Mouse (Mus musculus): ENCODE measurements around the gene Dock2. TPM values are rescaled to one million over a fixed set of nuclear protein-coding genes. Genes with fewer than 3 reads are reported as not detected.
"Not testable (repeated sequence)": the region's sequence is repeated elsewhere in the genome, so short reads cannot be mapped to it uniquely, and the experiment has no call there.

Dock2 gene
- total RNA-seq (2022) = 10 to 100 TPM in 2 of 4 experiments, 1 to 10 TPM in 2; 3.1 to 13.1 (median 8.2) TPM

DNA sequence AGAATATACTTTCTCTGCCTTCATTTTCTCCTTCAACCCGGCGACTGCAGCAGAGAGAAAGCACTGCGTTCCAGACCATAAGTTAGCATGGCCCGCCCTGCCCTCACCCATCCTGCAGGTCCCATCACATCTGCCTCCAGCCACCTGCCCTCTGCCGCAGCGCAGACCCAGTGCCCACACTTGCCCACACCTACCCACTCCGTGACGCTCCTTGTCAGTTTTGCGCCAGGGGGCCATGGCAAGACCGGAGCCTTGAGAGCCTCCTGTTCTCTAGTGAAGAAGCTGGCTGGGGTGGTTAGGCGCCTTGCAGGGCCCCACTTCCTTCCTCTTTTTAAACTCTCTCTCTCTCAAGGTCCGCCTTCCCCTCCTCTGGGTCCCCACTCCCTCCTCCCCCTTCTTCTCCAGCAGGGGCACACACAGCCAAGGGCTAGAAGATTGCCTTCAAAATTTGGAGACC is at the start of gene Dock2:
Gene Dock2, minus strand, starts transcription at position 306 of the 457 bp plus-strand sequence.
- no peak for DNase-seq (ENCODE audit: low spot score in 2 of 2)

- no peak for DNase-seq (ENCODE audit: low spot score in 2 of 2)
Measured at GRCm38 (mm10) chr11:34832678-34833077, 49.0 kb upstream of the Dock2 start.

GRCm38 (mm10) chr11:34827803-34828202 is 44.1 kb upstream of the Dock2 start:
- no peak for DNase-seq (ENCODE audit: low spot score in 2 of 2)

DNA sequence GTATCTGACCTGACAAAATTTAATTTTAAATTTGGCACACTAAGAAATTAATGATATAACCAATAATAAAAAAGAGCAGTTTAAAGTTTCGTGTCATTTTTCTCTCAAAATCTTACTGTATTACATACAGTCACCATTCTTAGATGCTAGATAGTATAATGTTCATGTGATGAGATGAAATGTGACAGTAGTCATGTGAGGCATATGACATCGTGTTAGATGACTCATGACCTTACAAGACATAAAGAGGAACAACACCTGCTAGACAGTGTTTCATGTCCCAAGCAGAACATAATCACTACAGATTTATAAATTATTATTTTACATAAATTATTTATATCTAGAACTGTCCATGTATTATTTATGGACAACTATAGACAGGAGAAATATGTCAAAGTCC is 43.2 kb upstream of the Dock2 start:
- DNase-seq (ENCODE audit: low spot score in 2 of 2) = no peak

GRCm38 (mm10) chr11:34824791-34825190 is 41.1 kb upstream of the Dock2 start:
- DNase-seq (ENCODE audit: low spot score in 2 of 2) = no peak

DNA sequence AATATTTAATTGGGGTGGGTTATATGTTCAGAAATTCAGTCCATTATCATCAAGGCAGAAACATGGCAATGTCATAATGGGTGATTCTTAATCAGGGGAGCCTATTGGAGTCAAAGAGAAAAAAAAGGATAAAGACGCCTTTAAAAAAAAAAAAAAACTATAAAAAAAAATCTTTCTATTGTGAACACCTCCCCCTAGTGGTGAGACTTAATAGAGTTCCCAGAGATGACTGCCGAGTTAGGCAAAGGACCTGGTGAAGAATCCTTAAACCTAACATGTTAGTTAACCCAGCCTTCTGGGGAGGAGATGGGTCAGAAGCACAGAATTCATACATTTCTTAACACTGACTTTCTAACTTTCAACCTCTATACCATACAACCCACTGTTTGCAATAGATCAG is 31.1 kb upstream of the Dock2 start:
- DNase-seq (ENCODE audit: low spot score in 2 of 2) = no peak

- DNase-seq (ENCODE audit: low spot score in 2 of 2) = no peak
Measured at GRCm38 (mm10) chr11:34814319-34814718, 30.6 kb upstream of the Dock2 start.

DNA sequence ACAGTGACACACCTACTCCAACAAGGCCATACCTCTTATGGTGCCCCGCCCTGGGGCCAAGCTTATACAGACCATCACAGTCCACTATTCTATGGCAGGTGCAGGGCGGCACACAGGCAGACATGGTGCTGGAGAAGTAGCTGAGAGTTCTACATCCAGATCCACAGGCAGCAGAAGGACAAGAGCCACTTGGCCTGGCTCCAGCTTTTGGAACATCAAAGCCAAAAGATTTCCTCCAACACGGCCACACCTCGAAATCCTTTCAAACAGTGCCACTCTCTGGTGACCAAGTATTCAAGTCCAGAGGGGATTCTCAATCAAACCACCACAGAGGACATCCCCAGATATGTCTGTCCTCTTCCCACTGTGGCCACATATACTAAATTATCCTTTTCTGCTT is 21.3 kb upstream of the Dock2 start:
- DNase-seq (ENCODE audit: low spot score in 2 of 2) = not testable (repeated sequence)

DNA sequence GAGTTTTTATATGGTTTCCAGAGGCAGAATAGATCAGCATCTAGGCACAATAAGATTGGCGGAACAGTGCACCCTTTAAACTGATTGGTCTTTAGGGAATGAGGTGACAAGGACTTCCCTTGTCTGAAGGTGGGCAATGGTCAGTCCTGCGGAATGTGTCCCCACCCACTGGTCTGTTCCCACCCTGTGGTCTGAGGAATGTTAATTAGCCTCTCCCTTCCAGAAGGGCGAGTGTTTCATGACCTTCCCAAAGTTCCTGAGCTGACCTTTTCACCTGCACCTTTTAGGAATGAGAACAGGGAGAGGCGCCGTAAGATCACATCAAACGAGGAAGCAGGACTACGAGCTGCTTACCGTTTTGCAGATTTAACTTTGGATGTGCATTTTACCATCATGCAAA is 14.4 kb upstream of the Dock2 start:
- not testable (repeated sequence) for DNase-seq (ENCODE audit: low spot score in 2 of 2)

- no peak for DNase-seq (ENCODE audit: low spot score in 2 of 2)
Measured at GRCm38 (mm10) chr11:34796097-34796496, 12.4 kb upstream of the Dock2 start.

GRCm38 (mm10) chr11:34791872-34792271 is 8.2 kb upstream of the Dock2 start:
- DNase-seq (ENCODE audit: low spot score in 2 of 2) = no peak

DNA sequence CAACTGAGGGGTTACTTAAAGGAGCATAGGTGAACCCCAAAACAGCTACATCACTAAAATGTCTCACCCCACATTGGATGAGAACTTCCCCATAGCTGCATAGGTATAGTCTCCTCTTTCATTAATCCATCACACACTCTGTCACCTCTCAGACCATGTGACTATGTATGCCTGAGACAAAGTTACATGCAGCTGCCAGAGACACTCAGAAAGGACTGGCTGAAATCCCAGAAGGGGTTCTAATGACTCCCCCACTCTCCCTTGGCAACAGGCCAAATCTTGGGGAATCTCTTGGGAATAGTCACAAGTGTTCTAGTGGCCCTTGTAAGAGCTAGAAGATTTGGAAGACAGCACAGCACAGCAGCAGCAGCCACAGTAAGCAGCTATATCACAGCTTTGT is 1.2 kb upstream of the Dock2 start:
- no peak for DNase-seq (ENCODE audit: low spot score in 2 of 2)

GRCm38 (mm10) chr11:34782516-34783430 is 919 bp downstream of the Dock2 start:
- no peak for DNase-seq (ENCODE audit: low spot score in 2 of 2)

DNA sequence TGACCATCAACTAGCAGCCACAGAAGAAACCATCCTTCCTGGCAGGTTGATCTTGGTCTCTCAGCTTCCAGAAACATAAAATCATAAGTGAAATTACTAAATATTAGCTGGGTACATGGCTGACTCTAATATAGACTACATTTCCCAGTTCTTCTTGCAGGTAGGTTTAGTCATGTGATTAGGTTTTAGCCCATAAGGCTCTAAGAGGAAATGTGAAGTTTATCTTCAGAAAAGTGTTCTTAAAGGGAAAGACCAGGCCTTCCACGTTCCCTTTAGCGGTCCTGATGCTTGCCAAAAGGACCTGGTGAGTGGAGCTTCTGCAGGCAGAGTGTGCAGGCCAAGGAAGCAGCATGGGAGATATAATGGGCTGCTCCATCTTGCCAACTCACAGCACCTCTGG is 2.9 kb downstream of the Dock2 start:
- DNase-seq (ENCODE audit: low spot score in 2 of 2) = no peak

- no peak for DNase-seq (ENCODE audit: low spot score in 2 of 2)
Measured at GRCm38 (mm10) chr11:34779966-34780365, 3.7 kb downstream of the Dock2 start.

GRCm38 (mm10) chr11:34778351-34778750 is 5.3 kb downstream of the Dock2 start:
- no peak for DNase-seq (ENCODE audit: low spot score in 2 of 2)

GRCm38 (mm10) chr11:34777529-34777928 is 6.2 kb downstream of the Dock2 start:
- no peak for DNase-seq (ENCODE audit: low spot score in 2 of 2)

DNA sequence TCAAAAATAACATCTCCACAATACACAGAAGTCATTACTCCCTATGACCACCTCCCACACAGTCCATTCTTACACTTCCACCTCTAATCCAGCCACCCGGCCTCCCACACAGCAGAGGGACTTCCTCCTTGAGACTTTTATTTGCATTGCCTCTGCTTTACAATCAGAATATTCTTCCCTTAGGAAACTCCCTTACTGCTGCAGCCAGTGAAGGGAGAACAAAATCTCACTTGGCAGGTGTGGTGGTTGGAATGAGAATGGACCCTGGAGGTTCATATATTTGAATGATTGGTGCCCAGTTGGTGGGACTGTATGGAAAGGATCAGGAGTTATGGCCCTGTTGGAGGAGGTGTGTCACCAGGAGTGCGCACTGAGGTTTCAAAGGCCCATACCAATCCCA is 7.6 kb downstream of the Dock2 start:
- DNase-seq (ENCODE audit: low spot score in 2 of 2) = no peak

- DNase-seq (ENCODE audit: low spot score in 2 of 2) = no peak
Measured at GRCm38 (mm10) chr11:34774636-34775035, 9.1 kb downstream of the Dock2 start.

DNA sequence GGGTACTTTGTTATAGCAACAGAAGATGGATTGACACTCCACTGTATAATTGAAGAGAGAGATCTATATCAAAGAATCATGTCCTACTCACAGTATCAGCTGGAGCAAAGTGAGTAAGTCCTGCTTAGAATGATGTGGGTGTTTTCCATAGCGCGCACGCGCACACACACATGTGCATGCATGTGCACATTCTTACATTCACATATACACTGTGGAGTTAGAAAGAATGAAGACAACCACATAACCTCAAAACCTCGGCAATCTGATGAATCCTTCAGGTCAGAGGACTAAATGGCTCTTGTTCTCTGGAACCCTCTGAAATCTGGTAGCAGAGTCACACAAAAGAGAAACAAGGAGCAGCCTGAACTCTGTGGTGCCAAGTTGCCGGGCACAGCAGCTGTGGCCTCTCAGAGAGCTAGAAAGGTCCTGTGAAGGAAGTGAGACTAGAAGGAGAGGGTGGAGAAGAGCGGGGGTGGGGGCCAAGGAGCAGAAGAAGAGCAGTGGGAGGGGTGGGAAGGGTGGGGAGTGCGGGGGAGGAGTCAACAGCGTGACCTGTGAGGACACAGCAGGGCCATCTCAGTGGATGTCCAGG is 10.3 kb downstream of the Dock2 start:
- DNase-seq (ENCODE audit: low spot score in 2 of 2) = no peak

- no peak for DNase-seq (ENCODE audit: low spot score in 2 of 2)
Measured at GRCm38 (mm10) chr11:34771221-34771986, 12.3 kb downstream of the Dock2 start.

- no peak for DNase-seq (ENCODE audit: low spot score in 2 of 2)
Measured at GRCm38 (mm10) chr11:34770666-34771065, 13.0 kb downstream of the Dock2 start.

Data from layer of hippocampus, adult 8-10 months (tissue).